Mouse (Mus musculus): ENCODE measurements around the gene Son.

DNA sequence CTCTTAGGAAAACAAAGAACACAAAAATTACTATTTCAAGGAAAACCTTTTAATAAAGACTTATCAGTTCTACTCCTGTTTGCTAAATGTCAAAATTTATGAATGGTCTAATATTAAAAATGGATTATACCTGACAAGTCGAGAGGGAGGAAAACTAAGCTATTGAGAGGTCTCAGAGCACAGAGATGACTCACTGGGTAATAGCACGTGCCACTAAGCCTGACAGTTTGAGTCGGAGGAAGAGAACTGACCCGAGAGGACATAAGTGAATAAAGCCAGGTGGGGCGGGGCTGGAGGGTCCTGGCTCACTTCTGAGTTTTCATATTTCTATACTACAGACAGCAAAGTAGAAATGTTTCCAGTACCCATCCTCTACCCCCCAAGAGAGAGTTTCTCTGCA, 39.1 kb downstream of the Son start:
- TF ChIP-seq MAX (IDR thresholded peaks at IDR 0.05; ENCODE audit: low read length) = no peak
- no peak for TF ChIP-seq POLR2A (IDR thresholded peaks at IDR 0.05; ENCODE audit: control insufficient read depth in 1 of 2, insufficient read depth in 1 of 2, low read depth in 1 of 2, low read length in 2 of 2, poor library complexity in 1 of 2)
- no peak for TF ChIP-seq MAFK (IDR thresholded peaks at IDR 0.05; ENCODE audit: borderline replicate concordance, low read depth, low read length)
- TF ChIP-seq ZNF384 (IDR thresholded peaks at IDR 0.05; ENCODE audit: low read depth, low read length) = no peak
- no peak for TF ChIP-seq ETS1 (IDR thresholded peaks at IDR 0.05; ENCODE audit: low read depth, low read length)
- no peak for TF ChIP-seq EP300 (IDR thresholded peaks at IDR 0.05; ENCODE audit: low read depth in 1 of 2, low read length in 2 of 2)
- no peak for TF ChIP-seq CTCF (IDR thresholded peaks at IDR 0.05 in 2 of 3, conservative IDR thresholded peaks at IDR 0.05 in 1 of 3; ENCODE audit: control insufficient read depth in 1 of 3, insufficient read depth in 1 of 3, low read depth in 2 of 3, low read length in 3 of 3, poor library complexity in 1 of 3, severe bottlenecking in 1 of 3)
- no peak for TF ChIP-seq USF1 (IDR thresholded peaks at IDR 0.05; ENCODE audit: low read depth, low read length)

All from MEL (cell line).